Mouse (Mus musculus) cerebellum, adult 2 months (tissue): Measurements from ENCODE around the gene Rnf213.

Experiments used
- CTCF ChIP-seq: fragments of 200-500 bp; IDR thresholded peaks from 2 replicates; pipeline ENCODE4 v1.5.1; 2011; ENCODE audit warnings: low read depth, mild to moderate bottlenecking, control low read depth, low read length, moderate library complexity, borderline replicate concordance; ENCODE audit not compliant: insufficient read depth
- POLR2A ChIP-seq: fragments of 200-500 bp; IDR thresholded peaks from 2 replicates; pipeline ENCODE4 v1.6.1; 2011; ENCODE audit warnings: low read length, control low read depth, borderline replicate concordance; ENCODE audit not compliant: insufficient read depth

GRCm38 (mm10) chr11:119391386-119392000, 1.4 kb upstream of the Rnf213 start:
- no peak for TF ChIP-seq CTCF
- TF ChIP-seq POLR2A = no peak
